Mouse (Mus musculus): ENCODE measurements around the gene Soga3. TPM values are rescaled to one million over a fixed set of nuclear protein-coding genes. Genes with fewer than 3 reads are reported as not detected.

The Soga3 gene
- polyA plus RNA-seq, 2 experiments from 2014 or later: not detected

DNA sequence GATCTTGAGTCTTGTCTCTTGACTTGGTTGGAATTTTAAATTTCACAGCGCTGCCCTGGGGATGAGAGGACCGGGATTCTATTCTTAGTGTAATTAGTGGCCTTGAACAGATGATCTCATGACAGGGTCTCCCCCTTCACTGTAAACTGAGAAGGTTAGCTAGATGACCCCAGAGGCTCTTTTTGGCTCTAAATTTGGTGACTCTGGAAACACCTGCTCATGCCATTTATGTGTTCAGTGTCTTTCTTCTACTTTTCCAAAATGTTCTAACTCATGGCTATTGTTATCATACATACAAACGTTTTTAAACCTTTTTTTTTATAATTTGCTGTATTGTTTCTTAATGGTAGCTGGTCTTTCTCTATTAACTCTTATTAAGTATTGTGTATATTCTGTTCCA lies 65.1 kb downstream of the Soga3 start:
- ATAC-seq: no peak

DNA sequence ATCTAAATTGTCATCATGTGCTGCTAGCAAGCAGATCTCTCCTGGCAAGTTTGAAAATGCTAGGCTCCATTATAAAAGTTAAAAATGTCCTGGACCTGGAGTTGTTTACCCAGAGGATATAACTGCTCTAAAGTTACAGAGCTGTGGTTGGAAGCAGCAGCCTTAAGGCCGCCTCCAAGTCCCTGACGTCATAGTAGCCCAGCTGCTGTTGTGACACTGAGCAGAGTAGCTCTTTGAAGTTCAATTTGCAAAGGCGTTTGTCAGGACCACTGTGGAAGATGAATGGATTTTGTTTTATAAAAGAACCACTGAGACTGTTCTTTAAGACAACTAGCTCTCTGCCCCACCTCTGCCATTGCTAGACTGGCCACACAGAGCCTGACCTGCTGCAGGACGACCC lies 67.8 kb downstream of the Soga3 start, which contains the start of gene 9330159F19Rik:
TSS of gene 9330159F19Rik (plus strand) at position 154 of the 400 bp plus-strand sequence.
- no peak for ATAC-seq

DNA sequence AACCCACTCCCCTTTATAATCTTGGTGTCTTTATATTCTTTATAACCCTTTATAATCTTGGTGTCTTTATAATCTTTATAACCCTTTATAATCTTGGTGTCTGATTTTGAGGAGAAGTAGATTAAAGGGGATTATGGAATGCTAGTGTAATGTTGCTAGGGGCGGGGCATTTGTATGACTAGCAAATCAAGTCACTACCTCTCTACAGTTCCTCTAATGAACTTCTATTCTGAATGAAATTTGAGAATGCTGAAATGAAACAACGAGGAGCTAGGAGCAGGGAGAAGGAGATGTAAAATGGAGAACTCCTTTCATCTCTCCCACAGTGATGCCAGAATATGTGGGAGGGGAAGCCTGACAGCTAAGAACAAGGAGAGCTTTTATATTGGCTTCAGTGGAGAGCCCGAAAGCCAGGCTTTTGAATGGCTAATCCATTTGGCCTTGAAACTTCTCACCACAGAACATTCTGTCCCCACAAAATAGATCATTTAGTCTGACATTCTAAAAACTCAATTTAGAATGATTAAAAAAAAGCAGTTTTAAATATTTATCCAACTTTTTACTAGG lies 70.0 kb downstream of the Soga3 start:
- ATAC-seq: no peak

DNA sequence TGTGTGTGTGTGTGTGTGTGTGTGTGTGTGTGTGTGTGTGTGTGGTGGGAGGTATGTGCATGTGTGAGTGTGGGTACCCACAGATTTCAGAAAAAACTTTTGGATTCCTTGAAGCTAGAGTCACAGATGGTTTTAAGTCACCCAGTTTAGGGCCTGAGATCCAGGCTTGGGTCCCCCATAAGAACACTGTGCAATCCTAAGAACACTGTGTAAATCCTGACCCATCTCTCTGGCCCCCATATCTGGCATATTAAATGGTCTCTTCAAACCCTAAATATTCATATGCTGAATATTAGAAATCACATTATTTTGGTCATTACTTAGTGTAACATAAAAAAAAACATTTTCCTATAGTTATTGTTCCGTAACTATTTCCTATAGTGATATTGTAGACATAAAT lies 73.3 kb downstream of the Soga3 start:
- no peak for ATAC-seq

DNA sequence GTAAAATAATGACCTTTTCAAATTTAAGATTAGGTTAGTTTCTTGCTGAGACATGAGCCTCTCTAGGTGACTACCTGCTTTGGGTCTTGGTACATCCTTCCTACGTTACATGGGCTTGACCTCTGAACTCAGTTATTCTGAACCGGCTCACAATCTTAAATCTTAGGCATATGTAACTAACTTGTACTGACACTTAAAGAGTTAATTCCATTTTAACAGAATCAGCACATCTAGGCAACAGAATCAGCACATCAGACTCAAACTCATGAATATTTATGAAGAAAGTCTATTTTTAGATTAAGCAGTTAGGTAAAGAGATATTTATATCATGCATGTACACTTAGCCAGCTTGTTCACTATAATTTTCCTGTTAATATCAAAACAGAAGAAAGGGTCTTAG lies 73.8 kb downstream of the Soga3 start:
- no peak for ATAC-seq

DNA sequence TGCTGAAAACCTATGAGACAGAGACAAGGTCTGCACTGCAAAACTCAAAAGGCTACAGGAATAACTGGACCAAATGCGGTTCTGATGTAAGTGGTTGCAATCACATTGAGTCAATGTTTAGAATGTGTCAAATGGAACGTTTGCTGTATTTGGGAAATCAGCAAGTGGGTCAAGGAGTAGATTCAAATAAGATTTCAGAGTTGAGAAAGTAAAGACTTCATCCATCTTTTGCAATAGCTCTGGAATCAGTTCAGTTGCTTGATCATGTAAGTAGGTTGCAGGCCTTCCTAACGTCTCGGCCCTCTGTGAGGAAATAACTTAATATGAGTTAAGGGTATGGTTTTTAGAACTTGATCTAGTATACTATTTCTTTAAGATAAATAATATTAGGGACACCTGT lies 81.7 kb downstream of the Soga3 start:
- ATAC-seq: no peak

DNA sequence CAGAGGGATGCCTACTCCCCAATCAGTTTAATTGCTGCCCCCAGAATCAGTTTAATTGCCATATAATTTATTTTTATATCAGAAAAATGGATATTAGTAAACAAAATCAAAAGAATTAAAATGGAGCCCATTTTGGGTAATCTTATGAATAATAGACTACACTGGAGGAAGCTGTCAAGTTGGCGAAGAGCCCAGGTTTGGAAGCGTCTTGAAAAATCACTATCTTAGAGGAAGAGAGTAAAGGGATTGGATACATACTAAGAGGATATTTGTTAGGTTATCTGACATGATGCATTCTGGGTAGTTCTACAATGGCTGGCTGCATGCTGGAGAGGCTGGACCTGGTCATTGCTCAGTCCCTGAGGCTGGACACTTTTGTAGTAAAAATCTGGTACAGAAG lies 87.6 kb downstream of the Soga3 start:
- no peak for ATAC-seq

Other genes starting within 250 kb of the Soga3 start
- gene 2310057J18Rik, start 157.5 kb upstream of the Soga3 start, polyA plus RNA-seq (2017; shearing (Covaris generic)): not detected
- not detected for gene Gm49353, start 55.1 kb downstream of the Soga3 start, polyA plus RNA-seq (2017; shearing (Covaris generic))
- not detected for gene 9330159F19Rik, start 67.8 kb downstream of the Soga3 start, polyA plus RNA-seq (2017; shearing (Covaris generic))
- 10 to 100 TPM; 13.4 to 24.7 TPM for gene Echdc1, start 169.3 kb downstream of the Soga3 start, polyA plus RNA-seq (2017; shearing (Covaris generic))
- 10 to 100 TPM; 68.6 to 76.4 TPM for gene Rnf146, start 218.6 kb downstream of the Soga3 start, polyA plus RNA-seq (2017; shearing (Covaris generic))

Measured in CD4-positive, CD25-positive, alpha-beta regulatory T cell, adult 4 months (primary cell).